Mouse (Mus musculus): ENCODE measurements around the gene Vasn. TPM values are rescaled to one million over a fixed set of nuclear protein-coding genes. Genes with fewer than 3 reads are reported as not detected.
"Not testable (repeated sequence)": the region's sequence is repeated elsewhere in the genome, so short reads cannot be mapped to it uniquely, and the experiment has no call there.

The Vasn gene
- polyA plus RNA-seq, 1 experiment from 2014 or later, result 24.1 TPM

- Histone ChIP-seq H3K27me3 (no peaks in the 10 kb centered on the region), H3K4me2 (replicated peaks) (peak overlapping the region; percentile 94; the same call in 1 of the 2 replicates), H3K9ac (no peak overlapping the region), H3K4me1 (peaks cover 12% of the 10 kb centered on the region), H3K27ac (no peak overlapping the region), H3K36me3 (peaks cover 20% of the 10 kb centered on the region; the same call in 1 of the 2 replicates), H3K4me3 (no peak overlapping the region), H3K9me3 (no peaks in the 10 kb centered on the region)
- no peak for ATAC-seq (ENCODE audit: insufficient number of reproducible peaks, insufficient read depth, low FRiP score, low TSS enrichment)
- WGBS, result 82% methylated on average over 5 of the region's 5 CpGs
Observed at GRCm38 (mm10) chr16:4678080-4678479, 38.3 kb downstream of the Vasn start.

GRCm38 (mm10) chr16:4679121-4680018, 39.6 kb downstream of the Vasn start, which contains the start of gene Coro7:
TSS of gene Coro7 (minus strand) at chr16:4679777.
- ATAC-seq (ENCODE audit: insufficient number of reproducible peaks, insufficient read depth, low FRiP score, low TSS enrichment), result peak; percentile 87
- no peaks in the 10 kb centered on the region for H3K9me3 ChIP-seq
- peak within 1 kb of the TSS; percentile 69 for H3K4me3 ChIP-seq
- H3K4me1 ChIP-seq, result peaks cover 12% of the 10 kb centered on the region
- H3K9ac ChIP-seq, result peak within 1 kb of the TSS; percentile 66
- H3K36me3 ChIP-seq, result peaks cover 12% of the 10 kb centered on the region; the same call in 1 of the 2 replicates
- WGBS, result under 1% methylated on average over 47 of the region's 47 CpGs
- peak within 1 kb of the TSS; percentile 94 for H3K4me2 ChIP-seq (replicated peaks)
- H3K27ac ChIP-seq, result 0 out of 2 replicates have a peak within 1 kb of the TSS, but pooled peaks have one; percentile 43
- H3K27me3 ChIP-seq, result no peaks in the 10 kb centered on the region

GRCm38 (mm10) chr16:4680922-4681455, 41.2 kb downstream of the Vasn start:
- H3K9ac ChIP-seq; ATAC-seq (ENCODE audit: insufficient number of reproducible peaks, insufficient read depth, low FRiP score, low TSS enrichment); H3K4me3 ChIP-seq; H3K27me3 ChIP-seq; H3K27ac ChIP-seq; H3K9me3 ChIP-seq; H3K36me3 ChIP-seq; H3K4me2 ChIP-seq (replicated peaks): not testable (repeated sequence)
- H3K4me1 ChIP-seq, result peaks cover 19% of the 10 kb centered on the region
- WGBS, result 81% methylated on average over 3 of the region's 3 CpGs

- WGBS, result 69% methylated on average over 4 of the region's 4 CpGs
Observed at GRCm38 (mm10) chr16:4682628-4683179, 43.0 kb downstream of the Vasn start.

GRCm38 (mm10) chr16:4683193-4683580, 43.4 kb downstream of the Vasn start:
- H3K4me3 ChIP-seq, result peak overlapping the region; percentile 90
- peaks cover 11% of the 10 kb centered on the region for H3K36me3 ChIP-seq
- H3K9me3 ChIP-seq, result no peaks in the 10 kb centered on the region
- peak overlapping the region; percentile 80 for H3K4me2 ChIP-seq (replicated peaks)
- 23% methylated on average over 9 of the region's 9 CpGs for WGBS
- H3K9ac ChIP-seq, result peak overlapping the region; percentile 11; the same call in 1 of the 2 replicates
- no peak for ATAC-seq (ENCODE audit: insufficient number of reproducible peaks, insufficient read depth, low FRiP score, low TSS enrichment)
- peaks cover 17% of the 10 kb centered on the region for H3K4me1 ChIP-seq
- H3K27ac ChIP-seq, result peak overlapping the region; percentile 83
- H3K27me3 ChIP-seq, result no peaks in the 10 kb centered on the region

More at GRCm38 (mm10) chr16:4682628-4683179, 43.0 kb downstream of the Vasn start:
- no peak for ATAC-seq (ENCODE audit: insufficient number of reproducible peaks, insufficient read depth, low FRiP score, low TSS enrichment)
- Histone ChIP-seq H3K4me1 (peaks cover 19% of the 10 kb centered on the region), H3K27ac (peak overlapping the region; percentile 83; the same call in 1 of the 2 replicates), H3K4me3 (no peak overlapping the region), H3K36me3 (peaks cover 6% of the 10 kb centered on the region), H3K9me3 (no peaks in the 10 kb centered on the region), H3K9ac (no peak overlapping the region), H3K27me3 (no peaks in the 10 kb centered on the region), H3K4me2 (replicated peaks) (peak overlapping the region; percentile 80)

DNA sequence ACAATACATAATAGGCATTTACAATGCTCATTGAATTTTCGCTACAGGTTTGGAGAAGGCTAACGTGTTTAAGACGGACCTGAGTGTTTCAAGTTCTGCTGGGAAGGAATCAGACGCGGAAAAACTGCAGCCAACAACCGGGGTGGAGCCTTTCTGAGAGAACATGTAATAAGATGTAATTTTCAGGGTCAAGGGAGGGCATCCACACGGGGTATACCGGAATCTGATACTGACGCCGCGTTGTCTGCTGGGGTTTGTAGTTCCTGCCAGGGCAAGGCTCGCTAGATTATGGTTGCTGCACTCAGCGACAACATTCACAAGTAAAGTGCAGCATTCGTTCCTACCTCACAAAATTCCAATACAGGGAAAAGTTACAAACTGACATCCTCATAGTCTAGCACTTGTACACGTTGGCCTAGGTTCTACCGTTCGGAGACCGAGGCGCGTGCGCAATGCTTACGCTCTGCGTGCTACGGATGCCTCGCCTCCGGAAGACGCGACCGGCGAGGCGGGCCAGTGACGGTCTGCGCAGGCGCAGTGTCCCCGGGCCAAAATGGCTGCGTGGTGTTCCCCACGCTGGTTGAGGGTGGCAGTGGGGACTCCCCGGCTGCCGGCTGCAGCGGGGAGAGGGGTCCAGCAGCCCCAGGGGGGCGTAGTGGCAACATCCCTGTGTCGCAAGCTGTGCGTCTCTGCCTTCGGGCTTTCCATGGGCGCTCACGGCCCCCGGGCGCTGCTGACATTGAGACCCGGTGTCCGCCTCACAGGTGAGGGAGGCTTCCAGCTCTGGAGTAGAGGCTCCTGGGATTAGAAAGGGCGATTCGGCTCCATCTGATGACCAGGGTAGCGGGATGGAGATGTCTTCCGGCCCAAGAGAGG, 44.1 kb downstream of the Vasn start:
- Histone ChIP-seq H3K27me3 (no peaks in the 10 kb centered on the region), H3K9me3 (no peaks in the 10 kb centered on the region), H3K4me2 (replicated peaks) (peak overlapping the region; percentile 80), H3K4me3 (peak overlapping the region; percentile 90), H3K27ac (peak overlapping the region; percentile 83), H3K36me3 (peaks cover 15% of the 10 kb centered on the region), H3K4me1 (peaks cover 13% of the 10 kb centered on the region), H3K9ac (peak overlapping the region; percentile 83)
- peak; percentile 83 for ATAC-seq (ENCODE audit: insufficient number of reproducible peaks, insufficient read depth, low FRiP score, low TSS enrichment)
- WGBS, result under 1% methylated on average over 54 of the region's 54 CpGs

GRCm38 (mm10) chr16:4684457-4684791, 44.7 kb downstream of the Vasn start:
- ATAC-seq (ENCODE audit: insufficient number of reproducible peaks, insufficient read depth, low FRiP score, low TSS enrichment), result no peak
- Histone ChIP-seq H3K4me3 (peak overlapping the region; percentile 90), H3K4me2 (replicated peaks) (peak overlapping the region; percentile 80), H3K9ac (peak overlapping the region; percentile 83), H3K36me3 (peaks cover 20% of the 10 kb centered on the region), H3K27me3 (no peaks in the 10 kb centered on the region), H3K9me3 (no peaks in the 10 kb centered on the region), H3K4me1 (peaks cover 10% of the 10 kb centered on the region), H3K27ac (0 out of 2 replicates have a peak overlapping the region, but pooled peaks have one; percentile 83)
- WGBS, result under 1% methylated on average over 9 of the region's 9 CpGs

DNA sequence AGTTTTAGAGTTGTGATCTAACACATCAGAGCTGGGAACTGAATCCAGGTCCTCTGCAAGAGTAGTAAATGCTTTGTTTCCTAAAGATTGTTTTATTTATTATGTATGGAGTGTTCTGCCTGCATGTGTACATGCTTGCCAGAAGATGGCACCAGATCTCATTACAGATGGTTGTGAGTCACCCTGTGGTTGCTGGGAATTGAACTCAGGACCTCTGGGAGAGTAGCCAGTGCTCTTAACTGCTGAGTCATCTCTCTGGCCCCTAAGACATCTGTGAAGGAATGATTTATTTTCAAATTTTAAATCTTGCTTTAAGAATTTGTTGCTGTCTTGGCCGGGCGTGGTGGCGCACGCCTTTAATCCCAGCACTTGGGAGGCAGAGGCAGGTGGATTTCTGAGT, 49.6 kb downstream of the Vasn start:
- H3K4me2 ChIP-seq (replicated peaks); H3K9me3 ChIP-seq; H3K4me3 ChIP-seq; H3K4me1 ChIP-seq; H3K27me3 ChIP-seq; ATAC-seq (ENCODE audit: insufficient number of reproducible peaks, insufficient read depth, low FRiP score, low TSS enrichment); H3K9ac ChIP-seq; H3K27ac ChIP-seq: not testable (repeated sequence)
- WGBS, result 98% methylated on average over 4 of the region's 4 CpGs
- H3K36me3 ChIP-seq, result peaks cover 64% of the 10 kb centered on the region

Other genes starting within 250 kb of the Vasn start
- 1.5 and 2.2 TPM in 2 replicates for gene Adcy9, start 219.4 kb upstream of the Vasn start, polyA plus RNA-seq (2016; fragmentation: Nextera tagmentation; extraction: Ambion mirVana)
- gene Srl, start 98.1 kb upstream of the Vasn start, polyA plus RNA-seq (2016; fragmentation: Nextera tagmentation; extraction: Ambion mirVana), result 29.5 and 31.9 TPM in 2 replicates
- 27.8 and 31.5 TPM in 2 replicates for gene Tfap4, start 80.1 kb upstream of the Vasn start, polyA plus RNA-seq (2016; fragmentation: Nextera tagmentation; extraction: Ambion mirVana)
- gene Glis2, start 45.2 kb upstream of the Vasn start, polyA plus RNA-seq (2016; fragmentation: Nextera tagmentation; extraction: Ambion mirVana), result 33.0 and 33.4 TPM in 2 replicates
- 96.4 and 104 TPM in 2 replicates for gene Pam16, start 15.0 kb upstream of the Vasn start, polyA plus RNA-seq (2016; fragmentation: Nextera tagmentation; extraction: Ambion mirVana)
- 57.1 and 59.8 TPM in 2 replicates for gene Dnaja3, start within 50 bp of the Vasn start, polyA plus RNA-seq (2016; fragmentation: Nextera tagmentation; extraction: Ambion mirVana)
- gene Coro7, start 39.8 kb downstream of the Vasn start, polyA plus RNA-seq (2016; fragmentation: Nextera tagmentation; extraction: Ambion mirVana), result 18.2 and 23.1 TPM in 2 replicates
- gene Nmral1, start 79.4 kb downstream of the Vasn start, polyA plus RNA-seq (2016; fragmentation: Nextera tagmentation; extraction: Ambion mirVana), result 124 and 135 TPM in 2 replicates
- 102 and 105 TPM in 2 replicates for gene Hmox2, start 86.4 kb downstream of the Vasn start, polyA plus RNA-seq (2016; fragmentation: Nextera tagmentation; extraction: Ambion mirVana)
- 96.8 and 99.7 TPM in 2 replicates for gene Cdip1, start 150.4 kb downstream of the Vasn start, polyA plus RNA-seq (2016; fragmentation: Nextera tagmentation; extraction: Ambion mirVana)
- gene 4930562C15Rik, start 195.5 kb downstream of the Vasn start, polyA plus RNA-seq (2016; fragmentation: Nextera tagmentation; extraction: Ambion mirVana), result 0.50 and 0.67 TPM in 2 replicates
- 31.2 and 32.7 TPM in 2 replicates for gene Ubald1, start 240.4 kb downstream of the Vasn start, polyA plus RNA-seq (2016; fragmentation: Nextera tagmentation; extraction: Ambion mirVana)
- 91.9 and 93.4 TPM in 2 replicates for gene Mgrn1, start 246.3 kb downstream of the Vasn start, polyA plus RNA-seq (2016; fragmentation: Nextera tagmentation; extraction: Ambion mirVana)